Mouse (Mus musculus): ENCODE measurements around the gene F2rl3.

DNA sequence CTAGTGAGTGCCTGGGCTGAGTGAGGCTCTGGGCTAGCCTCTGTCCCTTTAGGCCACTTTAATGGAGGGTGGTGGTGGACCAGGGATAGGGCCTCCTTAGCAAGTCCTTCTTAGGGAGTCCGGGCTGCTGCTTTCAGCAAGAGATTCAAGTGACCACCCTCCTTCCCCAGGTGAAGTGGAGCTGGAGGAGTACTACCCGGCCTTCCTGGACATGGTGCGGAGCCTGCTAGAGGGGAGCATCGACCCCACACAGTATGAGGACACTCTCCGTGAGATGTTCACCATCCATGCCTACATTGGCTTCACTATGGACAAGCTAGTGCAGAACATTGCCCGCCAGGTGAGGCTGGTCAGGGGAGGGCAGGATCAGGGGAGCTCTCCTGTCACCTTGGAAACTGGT, 11.4 kb upstream of the F2rl3 start:
- TF ChIP-seq CTCF (IDR thresholded peaks at IDR 0.05; ENCODE audit: control insufficient read depth, insufficient read depth, insufficient replicate concordance, low read depth, low read length) = no peak
- TF ChIP-seq POLR2A (IDR thresholded peaks at IDR 0.05; ENCODE audit: control insufficient read depth, low read depth, low read length) = no peak

Measured in testis, adult 2 months (tissue).